Mouse (Mus musculus): ENCODE results near the gene D430041D05Rik.

- TF ChIP-seq HCFC1 (IDR thresholded peaks at IDR 0.05; ENCODE audit: borderline replicate concordance, insufficient read depth, low read length) (no peak), MAFK (IDR thresholded peaks at IDR 0.05; ENCODE audit: insufficient read depth, low read depth, low read length) (no peak), ZNF384 (IDR thresholded peaks at IDR 0.05; ENCODE audit: low read depth, low read length) (no peak)
Measured at GRCm38 (mm10) chr2:104394769-104395168, 16.0 kb downstream of the D430041D05Rik start.

Data from ES-E14 (cell line).